Mouse (Mus musculus) embryonic facial prominence, embryonic 10.5 days (tissue): ENCODE measurements at regions not wholly inside any gene's neighbourhood (a gene's known extent, or its start where the extent isn't known, plus 50 kb on each side); places are given as distances from the start of the nearest gene placed in this dataset.

ENCODE experiments used
- DNase-seq: peaks from one replicate; pipeline ENCODE4 v3.0.0-alpha.2; 2017; ENCODE audit warnings: low spot score
- H3K27ac ChIP-seq: fragments of 300-500 bp; sonication (generic); replicated peaks from 2 replicates; pipeline ENCODE4 v1.5.1; 2016; ENCODE audit warnings: mild to moderate bottlenecking
- H3K27me3 ChIP-seq: fragments of 300-500 bp; sonication (generic); replicated peaks from 2 replicates; pipeline ENCODE4 v1.6.1; 2016; ENCODE audit warnings: low read depth, mild to moderate bottlenecking; ENCODE audit not compliant: poor library complexity, severe bottlenecking
- H3K36me3 ChIP-seq: fragments of 300-500 bp; sonication (generic); replicated peaks from 2 replicates; pipeline ENCODE4 v1.6.1; 2016; ENCODE audit warnings: mild to moderate bottlenecking, moderate library complexity
- H3K4me1 ChIP-seq: fragments of 300-500 bp; sonication (generic); 2 replicates; pipeline ENCODE4 v1.6.1; 2016
- H3K4me3 ChIP-seq: fragments of 300-500 bp; sonication (generic); 2 replicates; pipeline ENCODE4 v1.5.1; 2016; ENCODE audit warnings: mild to moderate bottlenecking, moderate library complexity
- H3K9me3 ChIP-seq: fragments of 300-500 bp; sonication (generic); 2 replicates; pipeline ENCODE4 v1.6.1; 2016; ENCODE audit warnings: mild to moderate bottlenecking
- WGBS: fragments of 180-500 bp; shearing (Covaris S2); methylation state at CpG from one replicate; pipeline ENCODE4 v1.1.7; 2016; 5-methylcytosine and 5-hydroxymethylcytosine counted together

- WGBS = 54% methylated on average over 10 of the region's 10 CpGs
- Histone ChIP-seq H3K27me3 (no peaks in the 10 kb centered on the region), H3K4me1 (no peaks in the 10 kb centered on the region), H3K36me3 (no peaks in the 10 kb centered on the region), H3K27ac (no peak overlapping the region), H3K9me3 (no peaks in the 10 kb centered on the region), H3K4me3 (no peak overlapping the region)
- DNase-seq = peak; percentile 71
These were observed 56.4 kb downstream of the Bod1 start for GRCm38 (mm10) chr11:31615107-31615811.

- Histone ChIP-seq H3K27me3 (no peaks in the 10 kb centered on the region), H3K27ac (no peak overlapping the region), H3K4me3 (no peak overlapping the region), H3K4me1 (no peaks in the 10 kb centered on the region), H3K36me3 (no peaks in the 10 kb centered on the region), H3K9me3 (no peaks in the 10 kb centered on the region)
- 85% methylated on average over 7 of the region's 7 CpGs for WGBS
- DNase-seq = no peak
These were observed 57.3 kb downstream of the Bod1 start for GRCm38 (mm10) chr11:31614394-31614713.

- no peaks in the 10 kb centered on the region for H3K36me3 ChIP-seq
- H3K4me3 ChIP-seq = no peak overlapping the region
- H3K27ac ChIP-seq = no peak overlapping the region
- no peaks in the 10 kb centered on the region for H3K27me3 ChIP-seq
- 78% methylated on average over 11 of the region's 11 CpGs for WGBS
- no peak for DNase-seq
- no peaks in the 10 kb centered on the region for H3K9me3 ChIP-seq
- no peaks in the 10 kb centered on the region for H3K4me1 ChIP-seq
These were observed 57.8 kb downstream of the Bod1 start for GRCm38 (mm10) chr11:31613688-31614393.

GRCm38 (mm10) chr11:31608458-31608857 lies 63.2 kb downstream of the Bod1 start:
- Histone ChIP-seq H3K27ac (no peak overlapping the region), H3K27me3 (no peaks in the 10 kb centered on the region), H3K4me3 (no peak overlapping the region), H3K9me3 (no peaks in the 10 kb centered on the region), H3K4me1 (no peaks in the 10 kb centered on the region), H3K36me3 (no peaks in the 10 kb centered on the region)
- no peak for DNase-seq
- WGBS = 88% methylated on average over 4 of the region's 4 CpGs

GRCm38 (mm10) chr11:31601499-31601898 lies 70.2 kb downstream of the Bod1 start:
- H3K4me3 ChIP-seq = no peak overlapping the region
- no peak for DNase-seq
- no peaks in the 10 kb centered on the region for H3K36me3 ChIP-seq
- H3K9me3 ChIP-seq = no peaks in the 10 kb centered on the region
- H3K27me3 ChIP-seq = no peaks in the 10 kb centered on the region
- H3K27ac ChIP-seq = no peak overlapping the region
- 92% methylated on average over 7 of the region's 7 CpGs for WGBS
- H3K4me1 ChIP-seq = no peaks in the 10 kb centered on the region

GRCm38 (mm10) chr11:31593604-31594003 lies 78.1 kb downstream of the Bod1 start:
- H3K9me3 ChIP-seq = no peaks in the 10 kb centered on the region
- 90% methylated on average over 2 of the region's 2 CpGs for WGBS

GRCm38 (mm10) chr11:31592061-31592460 lies 79.6 kb downstream of the Bod1 start:
- Histone ChIP-seq H3K27ac (no peak overlapping the region; the same call in 1 of the 2 replicates), H3K4me1 (no peaks in the 10 kb centered on the region), H3K9me3 (no peaks in the 10 kb centered on the region), H3K27me3 (no peaks in the 10 kb centered on the region), H3K4me3 (no peak overlapping the region), H3K36me3 (no peaks in the 10 kb centered on the region)
- WGBS = 84% methylated on average over 11 of the region's 11 CpGs
- no peak for DNase-seq

More at GRCm38 (mm10) chr11:31593604-31594003, 78.1 kb downstream of the Bod1 start:
- Histone ChIP-seq H3K36me3 (no peaks in the 10 kb centered on the region), H3K27ac (no peak overlapping the region), H3K27me3 (no peaks in the 10 kb centered on the region), H3K4me1 (no peaks in the 10 kb centered on the region), H3K4me3 (no peak overlapping the region)
- no peak for DNase-seq

- H3K27ac ChIP-seq = no peak overlapping the region; the same call in 1 of the 2 replicates
These were observed 80.6 kb downstream of the Bod1 start for GRCm38 (mm10) chr11:31591037-31591554.

GRCm38 (mm10) chr11:31574941-31575340 lies 96.7 kb downstream of the Bod1 start:
- no peaks in the 10 kb centered on the region for H3K27me3 ChIP-seq
- WGBS = 83% methylated on average over 3 of the region's 3 CpGs
- H3K27ac ChIP-seq = no peak overlapping the region
- 0 out of 2 replicates have a peak, but pooled peaks cover 3% of the 10 kb centered on the region for H3K4me1 ChIP-seq
- no peak for DNase-seq
- no peak overlapping the region for H3K4me3 ChIP-seq
- H3K9me3 ChIP-seq = no peaks in the 10 kb centered on the region
- H3K36me3 ChIP-seq = no peaks in the 10 kb centered on the region

More at GRCm38 (mm10) chr11:31591037-31591554, 80.6 kb downstream of the Bod1 start:
- Histone ChIP-seq H3K4me3 (no peak overlapping the region), H3K9me3 (no peaks in the 10 kb centered on the region), H3K27me3 (no peaks in the 10 kb centered on the region), H3K4me1 (no peaks in the 10 kb centered on the region), H3K36me3 (no peaks in the 10 kb centered on the region)
- DNase-seq = no peak
- WGBS = 75% methylated on average over 6 of the region's 6 CpGs

- DNase-seq = no peak
- WGBS = 84% methylated on average over 13 of the region's 13 CpGs
- H3K36me3 ChIP-seq = no peaks in the 10 kb centered on the region
These were observed 106.8 kb downstream of the Bod1 start for GRCm38 (mm10) chr11:31564742-31565510.

GRCm38 (mm10) chr11:31563826-31564741 lies 107.6 kb downstream of the Bod1 start:
- WGBS = 70% methylated on average over 10 of the region's 10 CpGs
- Histone ChIP-seq H3K27me3 (no peaks in the 10 kb centered on the region), H3K27ac (0 out of 2 replicates have a peak overlapping the region, but pooled peaks have one; percentile 19), H3K9me3 (no peaks in the 10 kb centered on the region), H3K4me3 (no peak overlapping the region), H3K4me1 (peaks cover 12% of the 10 kb centered on the region), H3K36me3 (no peaks in the 10 kb centered on the region)
- DNase-seq = no peak

More at GRCm38 (mm10) chr11:31564742-31565510, 106.8 kb downstream of the Bod1 start:
- Histone ChIP-seq H3K27me3 (no peaks in the 10 kb centered on the region), H3K4me1 (peaks cover 12% of the 10 kb centered on the region), H3K4me3 (no peak overlapping the region), H3K27ac (no peak overlapping the region), H3K9me3 (no peaks in the 10 kb centered on the region)
